Mouse (Mus musculus) kidney, embryonic 16.5 days (tissue): ENCODE measurements at regions not wholly inside any gene's neighbourhood (a gene's known extent, or its start where the extent isn't known, plus 50 kb on each side); places are given as distances from the start of the nearest gene placed in this dataset.

ENCODE experiments used
- ATAC-seq: fragments of 200-750 bp; cut with Nextera tagmentation; 2 replicates; pipeline ENCODE4 v1.8.0; 2017; ENCODE audit warnings: moderate TSS enrichment; ENCODE audit not compliant: low FRiP score, low TSS enrichment
- H3K27ac ChIP-seq: fragments of 300-500 bp; sonication (generic); 2 replicates; pipeline ENCODE4 v1.5.1; 2014; ENCODE audit warnings: low read length
- H3K27me3 ChIP-seq: fragments of 300-500 bp; sonication (generic); 2 replicates; pipeline ENCODE4 v1.6.1; 2014; ENCODE audit warnings: low read length, control low read depth, mixed read lengths; ENCODE audit not compliant: insufficient read depth
- H3K36me3 ChIP-seq: fragments of 300-500 bp; sonication (generic); 2 replicates; pipeline ENCODE4 v1.6.1; 2014; ENCODE audit warnings: low read length, control low read depth, mixed read lengths; ENCODE audit not compliant: insufficient read depth
- H3K4me1 ChIP-seq: fragments of 300-500 bp; sonication (generic); 2 replicates; pipeline ENCODE4 v1.6.1; 2014; ENCODE audit warnings: low read length, control low read depth, mixed read lengths; ENCODE audit not compliant: insufficient read depth
- H3K4me2 ChIP-seq: fragments of 300-500 bp; sonication (generic); replicated peaks from 2 replicates; pipeline ENCODE4 v1.6.1; 2014; ENCODE audit warnings: low read depth, low read length
- H3K4me3 ChIP-seq: fragments of 300-500 bp; sonication (generic); 2 replicates; pipeline ENCODE4 v1.5.1; 2014; ENCODE audit warnings: mild to moderate bottlenecking, low read length
- H3K9ac ChIP-seq: fragments of 300-500 bp; sonication (generic); replicated peaks from 2 replicates; pipeline ENCODE4 v1.6.1; 2014; ENCODE audit warnings: low read length
- H3K9me3 ChIP-seq: fragments of 300-500 bp; sonication (generic); 2 replicates; pipeline ENCODE4 v1.6.1; 2016; ENCODE audit warnings: low read length, control low read depth
- WGBS: fragments of 180-500 bp; shearing (Covaris S2); extraction: QIAGEN DNeasy Blood & Tissue Kit; methylation state at CpG from one replicate; pipeline ENCODE4 v1.1.7; 2014; 5-methylcytosine and 5-hydroxymethylcytosine counted together

DNA sequence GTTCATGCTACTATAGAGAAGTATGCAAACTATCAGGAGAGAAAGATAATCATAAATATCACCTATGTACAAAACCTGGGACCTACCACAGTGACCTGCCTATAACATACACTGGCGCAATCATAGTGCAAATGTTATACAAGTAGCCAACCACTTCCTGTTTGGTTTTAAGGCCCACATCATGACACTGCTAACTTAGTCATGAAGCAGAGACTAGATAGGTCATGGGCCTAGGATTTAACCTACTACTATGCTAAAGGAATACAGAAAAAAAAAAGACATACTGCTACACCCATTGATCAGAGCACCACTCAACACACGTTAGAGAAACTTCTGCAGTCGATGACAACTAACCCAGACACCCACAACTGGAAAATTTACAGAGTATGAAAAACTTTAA is 498.6 kb upstream of the Acvr2a start:
- 95% methylated on average over 3 of the region's 3 CpGs for WGBS
- ATAC-seq, result no peak
- no peak overlapping the region for H3K27ac ChIP-seq

DNA sequence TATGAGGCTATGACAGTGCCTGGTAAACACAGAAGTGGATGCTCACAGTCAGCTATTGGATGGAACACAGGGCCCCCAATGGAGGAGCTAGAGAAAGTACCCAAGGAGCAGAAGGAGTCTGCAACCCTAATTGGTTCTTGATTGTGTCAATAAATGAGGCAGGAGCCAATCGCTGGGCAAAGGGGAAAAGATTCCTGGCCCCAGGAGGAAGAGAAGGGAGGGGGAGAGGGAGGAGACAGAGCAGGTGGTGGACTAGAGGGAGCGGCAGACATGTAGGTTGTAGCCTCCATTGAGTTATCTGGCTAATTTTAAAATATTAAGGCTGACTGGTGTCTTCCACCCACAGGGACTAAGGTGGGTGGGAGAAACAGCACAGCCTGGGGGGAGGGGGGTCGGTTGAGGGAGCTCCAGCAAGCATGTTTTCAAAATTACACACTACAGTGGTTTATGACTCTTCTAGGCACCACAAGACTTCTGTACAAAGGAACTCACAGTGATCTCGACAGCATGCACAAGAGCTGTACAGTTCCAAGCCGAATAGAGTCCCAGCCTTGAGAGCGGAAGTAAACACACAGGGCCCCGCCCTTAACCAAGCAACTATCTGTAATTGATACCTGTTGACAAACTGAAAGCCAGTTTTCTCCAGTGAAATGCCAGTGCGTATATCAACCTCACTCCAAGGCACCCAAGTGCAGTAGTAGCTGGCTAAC is 497.6 kb upstream of the Acvr2a start:
- Histone ChIP-seq H3K36me3 (no peaks in the 10 kb centered on the region), H3K4me2 (no peak overlapping the region), H3K27ac (no peak overlapping the region), H3K27me3 (no peaks in the 10 kb centered on the region), H3K4me3 (no peak overlapping the region), H3K4me1 (peaks cover 10% of the 10 kb centered on the region; the same call in 1 of the 2 replicates), H3K9ac (no peak overlapping the region), H3K9me3 (no peaks in the 10 kb centered on the region)
- 75% methylated on average over 8 of the region's 8 CpGs for WGBS
- ATAC-seq, result peak; percentile 39; the same call in 1 of the 2 replicates

More for the DNA sequence above, 498.6 kb upstream of the Acvr2a start:
- Histone ChIP-seq H3K9me3 (no peaks in the 10 kb centered on the region), H3K27me3 (no peaks in the 10 kb centered on the region), H3K36me3 (no peaks in the 10 kb centered on the region), H3K4me1 (peaks cover 10% of the 10 kb centered on the region; the same call in 1 of the 2 replicates), H3K9ac (no peak overlapping the region), H3K4me2 (no peak overlapping the region), H3K4me3 (no peak overlapping the region)

DNA sequence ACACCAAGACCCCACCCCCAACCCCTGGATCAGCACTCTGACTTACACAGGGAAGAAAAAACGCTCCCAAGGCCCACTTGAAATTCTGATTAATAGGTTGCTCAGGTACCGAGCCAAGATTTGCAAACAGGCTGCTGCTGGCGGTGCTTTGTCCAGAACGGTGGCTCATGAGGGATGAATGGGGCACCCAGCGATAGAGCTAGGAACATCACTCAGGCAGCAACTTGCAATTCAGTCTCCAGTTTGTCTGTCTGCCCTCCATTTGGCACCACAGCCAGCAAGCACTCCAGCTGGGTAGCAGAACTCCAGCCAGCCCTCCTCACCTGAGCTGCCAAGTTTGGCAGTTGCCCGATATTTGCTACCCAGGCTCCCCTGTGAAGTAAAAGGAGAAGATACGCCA is 496.1 kb upstream of the Acvr2a start:
- ATAC-seq, result no peak
- H3K4me2 ChIP-seq, result no peak overlapping the region
- H3K27me3 ChIP-seq, result no peaks in the 10 kb centered on the region
- H3K4me1 ChIP-seq, result peaks cover 10% of the 10 kb centered on the region; the same call in 1 of the 2 replicates
- no peak overlapping the region for H3K9ac ChIP-seq
- no peak overlapping the region for H3K4me3 ChIP-seq
- peak overlapping the region; percentile 43; the same call in 1 of the 2 replicates for H3K27ac ChIP-seq
- no peaks in the 10 kb centered on the region for H3K9me3 ChIP-seq
- 43% methylated on average over 7 of the region's 7 CpGs for WGBS
- no peaks in the 10 kb centered on the region for H3K36me3 ChIP-seq

- Histone ChIP-seq H3K36me3 (no peaks in the 10 kb centered on the region), H3K4me3 (no peak overlapping the region), H3K9ac (no peak overlapping the region), H3K27ac (no peak overlapping the region), H3K9me3 (no peaks in the 10 kb centered on the region), H3K4me1 (peaks cover 10% of the 10 kb centered on the region; the same call in 1 of the 2 replicates), H3K4me2 (no peak overlapping the region), H3K27me3 (no peaks in the 10 kb centered on the region)
- 11% methylated on average over 8 of the region's 8 CpGs for WGBS
- ATAC-seq, result peak; percentile 79
Measured at GRCm38 (mm10) chr2:48318384-48319030, 495.4 kb upstream of the Acvr2a start.

DNA sequence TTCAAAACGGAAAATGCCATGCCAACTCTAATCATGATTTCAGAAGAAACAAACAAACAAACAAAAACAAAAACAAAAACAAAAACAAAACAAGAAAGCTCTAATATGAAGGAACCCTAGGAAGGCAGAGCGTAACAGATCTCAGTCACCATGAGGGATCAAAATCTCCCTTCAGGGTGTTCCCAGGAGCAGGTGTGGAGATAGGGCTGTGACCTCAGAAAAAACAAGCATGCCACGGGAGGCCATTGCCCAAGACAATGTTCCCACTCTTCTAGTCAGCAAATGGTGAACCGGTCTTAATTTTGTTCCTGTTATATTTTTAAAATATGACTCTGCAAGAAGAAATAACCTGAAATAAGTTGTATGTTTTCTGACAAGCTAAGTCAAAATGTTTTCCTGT is 492.4 kb upstream of the Acvr2a start:
- no peaks in the 10 kb centered on the region for H3K9me3 ChIP-seq
- no peak for ATAC-seq
- no peaks in the 10 kb centered on the region for H3K27me3 ChIP-seq
- WGBS, result 78% methylated on average over 4 of the region's 4 CpGs
- no peak overlapping the region for H3K9ac ChIP-seq
- H3K4me1 ChIP-seq, result peaks cover 10% of the 10 kb centered on the region; the same call in 1 of the 2 replicates
- H3K4me3 ChIP-seq, result no peak overlapping the region
- no peak overlapping the region for H3K27ac ChIP-seq
- no peak overlapping the region for H3K4me2 ChIP-seq
- no peaks in the 10 kb centered on the region for H3K36me3 ChIP-seq

- no peaks in the 10 kb centered on the region for H3K27me3 ChIP-seq
- peaks cover 10% of the 10 kb centered on the region; the same call in 1 of the 2 replicates for H3K4me1 ChIP-seq
- no peak overlapping the region for H3K27ac ChIP-seq
- no peak for ATAC-seq
- no peak overlapping the region for H3K4me2 ChIP-seq
- H3K36me3 ChIP-seq, result no peaks in the 10 kb centered on the region
- no peaks in the 10 kb centered on the region for H3K9me3 ChIP-seq
- H3K4me3 ChIP-seq, result no peak overlapping the region
- WGBS, result 61% methylated on average over 5 of the region's 5 CpGs
- no peak overlapping the region for H3K9ac ChIP-seq
Measured at GRCm38 (mm10) chr2:48322278-48322677, 491.6 kb upstream of the Acvr2a start.

DNA sequence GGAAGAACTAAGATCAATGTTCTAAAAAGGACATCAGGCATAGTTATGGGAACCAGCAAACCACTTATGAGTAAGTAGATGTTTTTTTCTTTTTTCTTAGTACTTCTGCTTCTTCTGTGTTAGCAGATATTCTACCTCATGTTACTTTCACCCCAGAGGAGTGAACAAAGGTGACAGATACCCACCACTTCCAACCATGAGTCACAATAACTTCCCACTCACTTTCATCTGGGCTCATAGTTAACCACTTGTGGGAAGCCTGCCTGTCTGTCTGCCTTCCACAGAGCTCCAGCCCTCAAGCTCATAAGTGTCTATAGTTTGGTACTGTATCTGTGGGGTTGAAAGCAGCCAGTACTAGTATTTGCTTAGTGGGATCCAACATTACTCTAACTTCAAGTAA is 485.7 kb upstream of the Acvr2a start:
- Histone ChIP-seq H3K36me3 (no peaks in the 10 kb centered on the region), H3K4me3 (no peak overlapping the region), H3K4me1 (0 out of 2 replicates have a peak, but pooled peaks cover 5% of the 10 kb centered on the region), H3K9me3 (no peaks in the 10 kb centered on the region), H3K4me2 (no peak overlapping the region), H3K27me3 (no peaks in the 10 kb centered on the region), H3K9ac (no peak overlapping the region), H3K27ac (no peak overlapping the region)
- no peak for ATAC-seq

DNA sequence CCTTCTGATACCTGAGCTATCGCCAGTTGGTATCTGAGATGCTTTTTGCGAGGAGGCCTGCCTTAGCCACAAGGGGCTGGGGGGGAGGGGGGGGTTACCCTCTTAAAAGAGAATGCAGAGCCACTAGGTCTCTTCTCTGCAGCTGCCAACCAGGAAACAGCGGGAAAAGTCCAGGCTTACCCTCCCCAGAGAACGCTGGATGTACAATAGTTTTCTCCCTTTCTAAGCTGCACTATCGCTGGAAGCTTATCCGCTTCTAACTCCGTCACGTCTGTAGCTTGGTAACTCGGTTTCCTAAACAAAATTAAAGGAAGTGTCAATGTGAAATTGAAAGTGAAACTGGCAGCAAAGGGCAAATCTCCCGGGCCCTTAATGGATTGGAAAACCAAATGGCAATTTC is 481.1 kb upstream of the Acvr2a start:
- Histone ChIP-seq H3K9me3 (peaks cover 5% of the 10 kb centered on the region; the same call in 1 of the 2 replicates), H3K27me3 (no peaks in the 10 kb centered on the region), H3K36me3 (no peaks in the 10 kb centered on the region), H3K4me2 (peak overlapping the region; percentile 17; the same call in 1 of the 2 replicates), H3K9ac (no peak overlapping the region), H3K4me3 (peak overlapping the region; percentile 18), H3K4me1 (peaks cover 17% of the 10 kb centered on the region), H3K27ac (no peak overlapping the region)
- ATAC-seq, result no peak
- 61% methylated on average over 10 of the region's 10 CpGs for WGBS

DNA sequence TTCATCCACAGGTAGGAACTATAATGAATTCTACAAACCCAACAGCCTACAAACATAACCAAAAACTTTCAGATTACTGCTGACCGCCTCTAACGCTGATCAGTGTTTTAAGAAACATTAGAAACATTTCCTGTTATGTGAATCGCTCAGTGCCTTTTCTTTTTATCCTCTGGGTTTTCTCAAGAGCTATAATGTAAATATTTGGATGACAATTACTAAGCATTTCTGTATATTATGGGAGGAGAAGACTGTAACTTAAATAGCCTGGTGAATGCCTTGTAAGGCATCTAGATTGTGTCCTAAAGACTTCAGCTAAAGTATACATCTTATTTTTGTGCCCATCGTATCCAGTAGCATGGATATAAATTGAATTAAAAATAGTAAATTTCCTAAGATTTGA is 465.9 kb upstream of the Acvr2a start:
- no peak overlapping the region for H3K27ac ChIP-seq
- WGBS, result 73% methylated on average over 4 of the region's 4 CpGs

DNA sequence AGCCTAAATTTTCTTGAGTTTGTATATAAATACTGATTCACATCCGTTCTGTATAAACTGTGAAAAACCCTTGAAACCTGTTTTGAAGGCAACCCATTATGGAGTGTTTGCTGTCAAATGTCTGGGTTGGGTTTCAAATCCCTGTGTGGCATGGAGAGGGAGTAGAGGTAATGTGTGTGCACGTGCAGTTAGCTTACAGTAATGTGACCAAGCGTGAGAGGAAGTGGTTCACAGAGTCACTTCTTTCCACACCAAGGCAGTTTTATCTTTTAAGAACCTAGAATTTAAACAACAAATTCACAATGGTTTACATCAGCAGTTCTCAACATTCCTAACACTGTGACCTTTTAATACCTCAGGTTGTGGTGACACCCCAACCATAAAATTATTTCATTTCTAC is 464.1 kb upstream of the Acvr2a start:
- no peaks in the 10 kb centered on the region for H3K27me3 ChIP-seq
- no peak overlapping the region for H3K4me3 ChIP-seq
- no peak overlapping the region for H3K4me2 ChIP-seq
- ATAC-seq, result no peak
- no peak overlapping the region for H3K27ac ChIP-seq
- no peaks in the 10 kb centered on the region for H3K9me3 ChIP-seq
- 65% methylated on average over 3 of the region's 3 CpGs for WGBS
- H3K9ac ChIP-seq, result no peak overlapping the region
- H3K4me1 ChIP-seq, result no peaks in the 10 kb centered on the region
- H3K36me3 ChIP-seq, result no peaks in the 10 kb centered on the region

More for the DNA sequence above, 465.9 kb upstream of the Acvr2a start:
- Histone ChIP-seq H3K4me2 (no peak overlapping the region), H3K36me3 (no peaks in the 10 kb centered on the region), H3K4me1 (no peaks in the 10 kb centered on the region), H3K9me3 (no peaks in the 10 kb centered on the region), H3K9ac (no peak overlapping the region), H3K4me3 (no peak overlapping the region), H3K27me3 (no peaks in the 10 kb centered on the region)
- ATAC-seq, result no peak
